Mouse (Mus musculus) frontal cortex, postnatal 36 days (tissue): ENCODE results near the gene Hacd3.
"Not testable (repeated sequence)": the region's sequence is repeated elsewhere in the genome, so short reads cannot be mapped to it uniquely, and the experiment has no call there.

Experiments used
- DNase-seq, 2 experiments: peaks; one replicate each; pipeline ENCODE4 v3.0.0; 2022; ENCODE audit warnings: low spot score in 2 of 2

Gene Hacd3

DNA sequence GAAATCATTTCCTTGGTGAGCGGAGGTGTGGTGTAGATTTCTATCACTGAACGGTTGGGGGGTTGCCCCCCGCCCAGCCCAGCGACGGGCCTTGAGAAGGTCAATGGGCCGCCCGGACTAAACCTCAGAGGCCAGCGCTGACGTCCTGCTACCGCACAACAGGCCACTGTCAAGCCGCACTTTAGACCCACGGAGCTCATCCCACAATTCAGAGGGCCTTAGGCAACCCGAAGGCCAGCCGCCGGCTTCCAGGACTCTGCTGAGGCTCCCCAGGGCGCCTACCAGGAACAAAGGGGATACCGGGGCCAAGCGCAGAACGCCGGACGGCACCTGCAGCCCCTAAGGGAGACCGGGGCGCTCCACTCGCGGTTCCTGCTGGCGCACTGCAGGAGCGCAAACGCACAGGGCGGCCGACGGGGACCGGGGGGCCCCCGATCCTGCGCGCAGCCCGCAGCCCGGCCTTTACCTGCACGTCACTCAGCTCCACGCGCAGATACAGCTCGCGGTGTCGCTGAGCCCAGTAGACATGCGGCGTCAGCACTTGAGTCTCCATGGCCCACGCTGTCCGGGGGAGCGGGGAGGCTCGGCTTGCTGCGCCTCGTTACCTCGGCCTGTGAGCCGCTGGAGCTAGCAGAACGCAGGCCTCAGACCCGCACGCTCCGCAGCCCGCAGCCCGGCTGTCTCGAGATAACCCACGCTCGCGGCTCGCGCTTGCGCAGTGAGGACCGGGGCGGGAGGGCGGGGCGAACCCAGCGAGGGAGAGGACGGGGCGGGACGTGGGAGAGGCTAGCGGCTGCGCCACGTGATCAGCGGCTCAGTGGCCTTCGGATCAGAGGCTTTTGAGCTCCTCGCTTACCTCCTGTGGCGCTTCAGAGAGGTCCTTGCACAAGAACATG lies at the start of gene Hacd3:
Gene Hacd3, minus strand, starts transcription at position 703 of the 896 bp plus-strand sequence.
- DNase-seq, result peak; percentile 90

DNA sequence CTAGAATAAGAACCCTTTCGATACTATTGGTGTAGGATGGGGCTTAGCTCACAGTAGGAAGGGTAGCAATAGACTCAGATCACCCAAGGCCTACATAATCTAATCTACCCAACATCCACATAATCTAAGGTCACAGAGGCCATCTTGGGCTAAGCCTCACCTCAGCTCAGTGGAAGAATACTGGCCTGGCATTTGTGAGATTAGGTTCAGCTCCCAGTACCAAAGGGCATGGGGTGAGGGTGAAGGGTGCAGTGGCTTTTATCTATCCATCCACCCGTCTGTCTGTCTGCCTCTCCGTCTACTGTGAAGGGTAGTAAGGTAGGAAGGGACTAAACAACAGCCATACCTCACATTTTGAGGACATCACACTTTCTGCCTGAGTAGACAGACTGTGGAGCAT lies 49.1 kb upstream of the Hacd3 start:
- no peak for DNase-seq

DNA sequence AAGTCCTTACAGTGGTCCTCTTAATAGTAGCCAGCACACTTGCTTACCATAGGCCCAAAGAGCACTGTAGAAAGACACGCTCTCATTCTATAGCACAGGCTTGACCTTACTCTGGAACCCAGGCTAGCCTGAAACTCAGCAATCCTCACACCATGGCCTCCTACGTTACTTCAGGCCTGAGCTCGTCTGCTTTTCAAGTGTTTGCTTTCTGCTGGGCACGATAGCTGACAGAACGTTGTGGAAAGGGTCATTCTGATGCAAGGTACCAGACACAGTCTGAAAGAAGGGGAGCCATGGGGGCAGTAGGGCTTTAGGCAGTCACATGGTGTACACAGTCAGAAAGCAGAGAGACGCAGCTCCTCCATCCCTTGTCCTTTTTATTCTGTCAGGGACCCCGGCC lies 42.8 kb upstream of the Hacd3 start:
- DNase-seq, result no peak

DNA sequence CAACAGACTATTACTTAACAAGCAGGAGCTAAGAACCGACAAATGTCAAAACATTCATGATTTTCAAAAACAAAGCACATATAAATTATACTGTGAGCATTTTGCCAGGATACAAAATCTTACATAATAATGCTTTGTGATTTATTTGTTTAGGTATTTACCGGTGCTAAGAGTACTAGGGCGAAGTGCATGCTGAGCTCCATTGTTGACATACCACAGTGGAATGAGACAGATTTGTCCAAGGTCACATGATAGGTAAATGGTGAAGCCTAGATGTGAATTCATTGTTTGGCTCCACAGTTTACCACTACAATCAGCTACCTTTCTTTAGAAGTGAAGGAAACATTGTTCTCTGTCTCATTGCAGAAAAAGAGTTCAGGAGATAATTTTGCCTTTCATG lies 29.5 kb upstream of the Hacd3 start:
- DNase-seq, result no peak

DNA sequence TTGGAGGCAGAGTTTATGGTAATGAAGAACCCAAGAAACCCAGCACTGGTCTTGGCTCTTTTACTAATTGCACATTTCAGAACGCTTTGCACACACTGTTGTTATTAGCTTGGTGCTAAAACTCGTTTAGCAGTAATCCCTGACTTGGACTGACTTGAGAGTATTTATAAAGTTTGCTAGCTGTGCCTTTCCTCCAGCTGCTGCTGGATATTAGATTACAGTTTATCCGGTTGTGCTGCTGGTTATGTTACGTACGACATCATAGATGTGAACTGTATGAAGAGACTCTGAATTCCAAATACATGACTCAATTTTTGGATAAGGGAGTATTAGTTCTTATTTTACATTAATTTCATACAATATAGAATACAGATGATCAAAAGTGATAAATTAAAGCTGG lies 27.9 kb upstream of the Hacd3 start:
- no peak for DNase-seq

DNA sequence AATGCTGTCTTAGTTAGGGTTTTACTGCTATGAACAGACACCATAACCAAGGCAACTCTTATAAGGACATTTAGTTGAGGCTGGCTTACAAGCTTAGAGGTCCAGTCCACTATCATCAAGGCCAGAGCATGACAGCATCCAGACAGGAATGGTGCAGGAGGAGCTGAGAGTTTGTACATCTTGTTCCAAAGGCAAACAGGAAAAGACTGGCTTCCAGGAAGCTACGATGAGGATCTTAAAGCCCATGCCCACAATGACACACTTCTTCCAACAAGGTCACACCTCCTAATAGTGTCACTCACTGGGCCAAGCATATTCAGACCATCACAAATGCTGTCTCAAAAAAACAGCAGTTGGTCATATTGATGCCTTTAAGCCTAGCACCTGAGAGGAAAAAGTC lies 25.5 kb upstream of the Hacd3 start:
- no peak for DNase-seq

DNA sequence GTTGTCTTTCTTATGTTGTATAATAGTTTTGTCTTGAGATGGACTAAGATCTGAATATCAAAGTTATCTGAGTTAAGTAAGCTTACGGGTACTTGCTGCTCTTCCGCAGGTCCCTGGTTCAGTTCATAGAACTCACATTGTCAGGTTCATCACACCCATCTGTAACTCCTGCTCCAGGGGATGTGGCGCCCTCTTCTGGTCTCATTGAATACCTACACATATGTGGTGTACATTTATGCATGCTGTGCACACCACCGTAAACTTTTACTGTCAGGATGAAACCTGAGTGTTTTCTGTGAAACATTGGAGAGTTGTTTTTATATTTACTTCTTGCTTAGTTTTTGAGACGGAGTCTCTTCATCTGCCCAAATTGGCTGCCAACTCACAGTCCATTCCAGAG lies 19.9 kb upstream of the Hacd3 start:
- DNase-seq, result no peak

DNA sequence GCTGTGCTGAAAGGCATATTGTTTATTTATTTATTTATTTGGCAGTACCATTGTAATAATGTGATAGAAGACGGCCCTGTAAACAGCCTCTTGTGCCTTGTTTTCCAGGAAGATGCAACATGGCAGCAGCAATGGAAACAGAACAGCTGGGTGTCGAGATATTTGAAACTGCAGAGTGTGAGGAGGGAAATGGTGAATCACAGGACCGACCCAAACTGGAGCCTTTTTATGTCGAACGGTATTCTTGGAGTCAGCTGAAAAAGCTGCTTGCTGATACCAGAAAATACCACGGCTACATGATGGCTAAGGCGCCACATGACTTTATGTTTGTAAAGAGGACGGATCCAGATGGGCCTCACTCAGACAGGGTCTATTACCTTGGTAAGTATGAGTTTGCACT lies 15.4 kb upstream of the Hacd3 start:
- DNase-seq, result no peak

DNA sequence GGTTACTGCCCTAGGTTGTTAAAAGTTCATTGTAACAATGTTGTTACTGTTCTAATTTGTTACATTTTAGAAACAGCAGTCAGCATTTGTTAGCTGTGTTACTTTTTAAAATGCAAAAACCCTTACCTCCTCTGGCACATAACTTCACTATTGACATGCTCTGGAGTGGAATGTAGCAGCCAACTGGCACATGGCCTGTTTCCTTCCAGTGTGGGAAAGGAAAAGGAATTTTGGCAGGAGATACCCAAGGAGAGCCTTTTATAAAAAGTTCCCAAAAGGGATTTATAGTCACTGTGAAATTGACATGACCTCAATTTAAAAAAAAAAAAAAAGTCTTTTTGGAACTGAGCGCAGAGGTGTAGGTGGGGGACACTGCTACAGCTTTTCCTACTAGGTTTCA lies 15.0 kb upstream of the Hacd3 start:
- DNase-seq, result peak in 1 of 2 experiments; percentile 55

DNA sequence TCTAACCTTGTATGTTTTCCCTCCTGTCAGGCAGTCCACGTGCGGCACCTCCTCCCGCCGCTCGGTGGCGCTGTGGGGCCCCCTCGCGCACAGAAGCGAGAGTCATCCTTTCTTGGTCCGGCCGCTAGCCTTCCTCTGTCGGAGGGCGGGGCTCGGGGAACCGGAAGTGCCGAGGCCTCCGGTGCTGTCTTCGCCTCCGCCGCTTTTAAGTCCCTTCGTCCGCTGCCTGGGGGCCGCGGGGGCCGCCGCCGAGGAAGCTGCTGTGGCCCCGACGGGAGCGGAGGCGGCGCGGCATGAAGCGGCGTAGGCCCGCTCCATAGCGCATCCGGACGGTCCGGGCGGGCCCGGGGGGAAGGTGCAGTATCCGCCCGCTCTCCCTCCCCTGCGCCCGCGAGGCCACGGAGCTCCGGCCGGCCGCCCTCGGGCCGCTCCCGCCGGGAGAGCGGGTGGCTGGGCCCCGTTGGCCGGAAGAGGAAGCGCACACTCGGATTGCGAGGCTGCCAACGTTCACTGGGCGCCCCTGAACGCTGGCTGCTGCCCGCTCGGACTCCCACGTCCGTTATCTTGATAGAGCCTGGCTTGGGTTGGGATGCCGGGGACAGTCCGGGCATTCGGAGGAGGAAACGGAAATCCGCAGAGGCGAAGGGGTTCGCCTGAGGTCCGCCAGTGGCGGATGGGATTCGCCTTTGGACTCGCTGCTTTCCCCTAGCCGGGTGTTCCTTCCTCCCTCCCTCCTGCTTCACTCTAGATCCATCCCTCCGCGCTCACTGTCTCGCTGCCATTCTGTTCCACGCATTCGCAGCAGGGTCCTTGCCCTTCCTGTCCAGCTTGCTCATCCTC lies 11.0 kb upstream of the Hacd3 start, which contains the start of gene Dpp8:
Gene Dpp8, plus strand, starts transcription at position 146 of the 840 bp plus-strand sequence.
- peak; percentile 92 to 93 for DNase-seq

DNA sequence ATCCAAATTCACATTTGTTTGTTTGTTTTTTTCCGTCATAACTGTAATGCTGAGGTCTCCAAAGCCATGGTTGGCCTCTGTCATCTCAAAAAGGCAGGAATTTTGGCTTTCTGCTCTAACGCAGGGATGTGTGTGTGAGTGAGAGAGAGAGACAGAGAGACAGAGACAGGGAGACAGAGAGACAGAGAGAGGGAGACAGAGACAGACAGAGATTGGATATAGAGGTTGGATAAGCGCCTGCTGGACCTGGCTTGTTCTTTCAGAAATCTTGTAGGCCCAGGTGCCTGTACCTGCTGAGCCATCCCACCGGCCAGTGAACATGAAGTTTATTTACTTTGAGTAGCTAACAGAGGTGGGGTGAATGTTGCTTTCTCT lies 10.4 kb upstream of the Hacd3 start:
- no peak for DNase-seq

DNA sequence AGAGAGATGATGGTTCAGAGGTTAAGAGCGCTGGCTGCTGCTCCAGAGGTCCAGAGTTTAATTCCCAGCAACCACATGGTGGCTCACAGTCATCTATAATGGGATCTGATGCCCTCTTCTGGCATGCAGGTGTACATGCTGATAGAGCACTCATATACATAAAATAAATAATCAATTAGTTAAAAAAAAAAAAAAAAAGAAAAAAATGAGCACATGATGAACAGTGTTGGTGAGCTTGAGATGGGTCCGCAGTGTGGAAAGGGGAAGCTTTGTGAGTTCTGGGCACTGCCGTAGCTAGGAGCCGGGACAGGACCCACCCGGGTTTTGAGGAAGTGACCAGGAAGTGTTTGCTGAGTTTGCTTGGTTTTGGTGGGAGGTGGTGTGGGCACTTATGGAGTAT lies 9.9 kb upstream of the Hacd3 start:
- not testable (repeated sequence) for DNase-seq

DNA sequence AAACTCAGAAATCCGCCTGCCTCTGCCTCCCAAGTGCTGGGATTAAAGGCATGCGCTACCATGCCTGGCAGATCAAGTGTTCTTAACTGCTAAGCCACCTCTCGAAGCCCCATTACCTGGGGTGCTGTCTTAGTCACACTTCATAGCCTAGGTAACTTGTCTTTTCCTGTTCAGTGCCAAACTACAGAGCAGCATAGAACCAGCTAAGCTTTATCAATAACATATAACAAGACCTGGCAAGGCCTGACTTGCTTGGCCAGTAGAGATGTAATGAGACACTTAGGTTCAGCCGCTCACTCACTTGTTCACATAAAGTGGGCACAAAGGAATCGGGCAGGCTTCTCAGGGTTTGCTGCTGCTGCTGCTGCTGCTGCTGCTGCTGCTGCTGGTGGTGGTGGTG lies 6.8 kb upstream of the Hacd3 start:
- DNase-seq, result no peak

DNA sequence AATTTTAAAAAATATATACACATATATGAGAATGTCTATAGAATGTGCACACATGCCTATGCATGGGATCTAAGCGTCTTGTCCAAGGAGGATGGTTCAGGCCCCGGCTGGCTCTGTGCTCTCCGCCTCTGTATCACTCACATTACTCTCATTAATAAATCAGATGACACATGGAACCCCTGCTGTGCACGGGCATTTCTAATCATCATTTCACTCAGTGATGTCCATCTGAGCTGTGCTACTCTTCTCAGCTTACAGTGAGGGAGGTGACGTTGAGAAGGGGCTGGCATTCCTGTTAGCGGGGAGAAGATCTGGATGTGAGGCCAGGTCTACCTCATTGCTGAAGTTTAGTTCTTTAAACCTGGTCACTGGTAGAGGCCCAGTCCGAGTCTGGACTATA lies 5.7 kb upstream of the Hacd3 start:
- DNase-seq, result no peak

DNA sequence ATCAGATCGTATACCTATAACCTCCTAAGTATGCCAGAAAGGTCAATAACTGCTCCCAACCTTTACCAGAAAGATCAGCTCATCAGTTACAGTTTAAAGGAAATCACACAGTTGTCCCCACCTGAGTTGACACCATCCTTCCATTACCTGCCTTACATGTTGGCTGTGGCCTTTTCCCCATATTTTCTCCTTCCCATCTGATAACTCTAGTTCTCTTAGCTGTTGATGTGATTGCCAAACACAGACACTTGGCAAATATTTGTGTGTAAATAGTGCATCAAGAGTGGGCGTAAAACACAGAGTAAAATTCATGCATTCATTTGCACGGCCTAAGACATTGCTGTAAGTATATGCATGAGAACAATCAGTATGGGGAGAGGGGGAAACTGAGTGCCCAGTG lies 2.0 kb upstream of the Hacd3 start:
- no peak for DNase-seq

DNA sequence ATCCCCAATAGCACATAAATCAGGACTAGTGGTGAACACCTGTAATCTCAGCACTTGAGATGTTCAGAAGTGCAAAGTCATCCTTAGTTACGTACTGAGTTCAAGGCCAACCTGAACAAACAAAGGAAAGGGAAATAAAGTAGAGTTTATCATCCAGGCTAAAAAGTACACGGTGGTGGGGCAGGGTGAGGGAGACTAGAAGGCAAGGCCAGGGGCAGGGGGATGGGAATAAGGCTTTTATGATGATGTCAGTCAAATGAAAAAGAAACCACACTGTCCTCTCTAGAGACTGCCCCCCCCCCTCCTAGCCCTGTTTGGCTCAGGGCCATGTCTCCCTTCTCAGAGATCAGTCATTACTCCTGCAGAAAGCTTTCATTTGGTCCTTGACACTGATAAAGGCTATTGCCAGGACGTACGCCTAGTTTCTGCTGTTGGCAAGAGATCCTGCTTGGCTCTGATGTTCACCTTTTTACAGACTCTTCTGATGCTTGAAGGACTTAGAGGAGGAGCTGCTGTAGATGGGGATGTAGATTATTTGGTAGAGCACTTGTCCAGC lies 1.2 kb upstream of the Hacd3 start:
- DNase-seq, result no peak

DNA sequence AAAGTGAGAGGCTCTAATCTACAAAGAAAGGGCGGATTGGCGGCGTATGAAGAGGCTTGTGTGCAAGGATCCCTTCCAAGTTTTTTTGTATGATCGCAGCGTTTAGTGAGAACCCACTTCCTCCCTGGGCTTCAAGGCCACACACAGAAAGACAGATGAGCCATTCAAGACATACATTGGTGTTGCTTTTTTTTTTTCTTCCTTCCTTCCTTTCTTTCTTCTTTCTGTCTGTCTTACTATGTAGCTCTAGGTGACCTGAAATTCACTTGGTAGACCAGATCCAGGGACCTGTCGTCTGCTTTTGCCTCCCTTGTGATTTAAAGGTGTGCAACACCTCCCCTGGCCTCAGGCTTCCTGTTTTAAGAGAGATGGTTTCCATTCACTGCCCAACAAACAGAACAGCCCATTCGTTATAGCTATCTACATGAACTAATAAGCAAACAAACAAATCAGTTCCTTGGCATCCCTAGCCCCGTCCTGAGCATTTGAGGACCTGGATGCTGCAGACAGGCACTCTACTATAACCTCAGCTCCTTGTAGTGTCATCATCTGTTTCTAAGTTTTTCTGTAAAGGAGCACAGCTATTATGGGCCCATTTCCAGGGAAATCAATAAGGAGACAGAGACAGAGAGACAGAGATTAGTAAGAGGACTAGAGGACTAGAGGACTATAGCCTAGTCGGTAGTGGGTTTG lies 540 bp upstream of the Hacd3 start:
- no peak for DNase-seq

DNA sequence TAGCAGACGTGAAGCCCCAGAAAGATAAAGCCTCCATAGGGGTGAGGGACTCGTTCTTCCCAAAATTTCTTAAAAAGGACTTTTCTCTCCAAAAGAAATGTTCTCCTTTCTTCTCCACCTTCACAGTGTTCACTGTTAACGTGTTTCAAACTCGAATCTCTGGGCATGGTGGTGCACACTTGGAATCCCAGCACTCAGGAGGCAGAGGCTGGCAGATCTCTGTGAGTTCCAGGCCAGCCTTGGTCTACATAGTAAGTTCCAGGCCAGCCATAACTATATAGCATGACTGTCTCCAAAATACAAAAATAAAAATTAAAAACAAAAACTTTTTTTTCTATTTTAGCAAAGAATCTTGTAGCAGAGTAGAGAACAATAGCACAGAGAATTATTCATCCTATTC lies 1.4 kb downstream of the Hacd3 start:
- DNase-seq, result no peak

DNA sequence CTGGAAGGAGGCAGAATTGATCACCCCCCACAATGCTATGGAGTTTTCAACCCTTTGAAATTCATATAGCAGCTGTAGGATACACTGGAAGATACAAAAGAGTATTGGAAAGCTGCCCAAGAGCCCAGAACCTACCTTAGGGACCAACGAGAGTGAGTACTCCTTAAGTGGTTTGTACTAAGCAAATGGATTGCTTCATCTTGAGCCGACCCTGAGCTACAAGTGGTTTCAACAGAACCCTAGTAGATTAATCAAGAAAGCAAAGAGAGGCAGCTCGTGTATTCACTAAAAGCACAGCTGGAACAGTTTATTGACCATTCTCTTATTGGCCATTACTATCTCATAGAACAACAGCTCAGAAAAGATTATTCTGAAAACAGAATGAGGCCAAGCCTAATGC lies 2.3 kb downstream of the Hacd3 start:
- no peak for DNase-seq

DNA sequence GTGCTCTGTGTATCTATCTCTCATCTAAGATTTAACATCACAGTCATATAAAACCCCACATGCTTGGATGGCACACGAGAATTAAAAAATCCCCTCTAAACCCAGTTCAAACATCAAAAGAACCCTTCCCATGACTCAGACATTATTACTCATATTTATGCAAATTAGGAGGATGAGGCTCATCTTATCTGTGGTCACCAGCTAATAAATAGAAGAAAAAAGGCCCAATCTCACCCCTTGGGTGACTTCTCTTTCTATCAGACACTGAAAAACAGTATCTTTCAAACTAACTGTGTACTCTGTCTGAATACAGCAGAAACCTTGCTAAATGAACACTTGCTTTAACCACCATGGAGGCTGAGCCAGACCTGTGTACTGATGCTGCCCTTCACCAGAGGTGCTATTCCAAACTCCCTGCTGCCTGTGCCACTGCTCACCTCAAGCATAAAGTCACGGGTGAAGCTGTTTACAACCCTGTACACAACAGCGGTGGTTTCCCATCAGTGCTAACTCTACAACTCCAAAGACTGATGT lies 2.8 kb downstream of the Hacd3 start:
- DNase-seq, result no peak

DNA sequence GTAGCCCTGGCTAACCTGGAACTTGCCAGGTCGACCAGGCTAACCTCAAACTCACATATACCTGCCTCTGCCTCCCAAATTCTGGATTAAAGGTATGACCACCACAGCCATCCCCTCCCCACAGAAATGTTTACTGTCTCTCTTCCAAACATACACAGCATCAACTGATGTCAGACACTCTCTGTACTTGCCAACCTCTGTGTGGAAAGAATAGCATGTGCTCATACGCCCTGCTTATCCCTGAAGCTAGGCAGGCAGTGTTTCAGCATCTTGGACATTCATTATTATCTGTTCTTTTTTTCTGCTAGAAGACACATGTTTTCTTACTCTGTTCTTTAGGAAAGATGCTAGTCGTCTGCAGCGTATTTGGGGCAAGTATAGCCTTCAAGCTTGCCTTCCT lies 3.6 kb downstream of the Hacd3 start:
- DNase-seq, result no peak
